Mouse (Mus musculus): Measurements from ENCODE around the gene Hic2.

DNA sequence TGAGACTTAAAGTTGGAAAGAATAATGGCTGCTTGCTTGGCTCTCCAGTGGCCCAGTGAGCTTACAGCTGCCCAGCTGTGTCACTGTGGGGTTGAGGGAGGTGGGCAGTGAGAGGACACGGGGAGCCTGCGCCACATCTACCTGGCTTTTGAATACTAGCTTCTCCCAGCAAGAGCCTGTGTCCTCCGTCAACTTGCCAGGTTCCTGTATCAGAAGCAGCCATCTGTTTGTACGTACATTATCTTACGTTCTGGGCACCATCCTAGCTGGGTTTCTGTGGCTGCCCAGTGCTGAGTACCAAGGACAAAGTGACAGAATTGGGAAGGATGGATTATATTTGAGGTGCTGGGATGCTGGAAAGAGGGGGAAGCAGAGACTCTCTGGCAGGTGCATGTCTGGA, 36.5 kb downstream of the Hic2 start:
- TF ChIP-seq POLR2A (IDR thresholded peaks at IDR 0.05; ENCODE audit: insufficient read length, low read depth) (no peak), TCF3 (IDR thresholded peaks at IDR 0.05; ENCODE audit: insufficient read length, low read depth) (no peak), USF1 (IDR thresholded peaks at IDR 0.05; ENCODE audit: low read depth) (no peak), POLR2AphosphoS2 (IDR thresholded peaks at IDR 0.05; ENCODE audit: insufficient read length, low read depth) (no peak)
